Mouse (Mus musculus) G1E (cell line): ENCODE measurements at regions not wholly inside any gene's neighbourhood (a gene's known extent, or its start where the extent isn't known, plus 50 kb on each side); places are given as distances from the start of the nearest gene placed in this dataset.

Experiments
- CTCF ChIP-seq: IDR thresholded peaks from 2 replicates; pipeline ENCODE4 v1.5.1; 2012; ENCODE audit warnings: low read depth, low read length, inconsistent platforms, mixed read lengths
- GATA1 ChIP-seq: IDR thresholded peaks from 2 replicates; pipeline ENCODE4 v1.6.1; 2012; ENCODE audit warnings: borderline replicate concordance, low read length, inconsistent platforms, mixed read lengths
- POLR2AphosphoS5 ChIP-seq: IDR thresholded peaks from 2 replicates; pipeline ENCODE4 v1.6.1; 2012; ENCODE audit warnings: low read depth, low read length, inconsistent platforms; ENCODE audit not compliant: insufficient replicate concordance

- no peak for TF ChIP-seq CTCF
- TF ChIP-seq POLR2AphosphoS5, result no peak
- TF ChIP-seq GATA1, result no peak
Measured at GRCm38 (mm10) chr1:77870125-77870524, 326.8 kb downstream of the Pax3 start.
